Mouse (Mus musculus): ENCODE data around the gene Cldn20.

- TF ChIP-seq POLR2A (IDR thresholded peaks at IDR 0.05; ENCODE audit: borderline replicate concordance, control insufficient read depth, low read depth, low read length), result no peak
- peak; percentile 40; the same call in 1 of the 2 replicates for TF ChIP-seq CTCF (IDR thresholded peaks at IDR 0.05; ENCODE audit: control insufficient read depth, insufficient read depth, low read length)
Observed at GRCm38 (mm10) chr17:3498086-3498485, 34.3 kb upstream of the Cldn20 start.

Data from bone marrow, adult 2 months (tissue).